Mouse (Mus musculus) limb, embryonic 10.5 days (tissue): ENCODE measurements at regions not wholly inside any gene's neighbourhood (a gene's known extent, or its start where the extent isn't known, plus 50 kb on each side); places are given as distances from the start of the nearest gene placed in this dataset.

Experiments
- DNase-seq: peaks from one replicate; pipeline ENCODE4 v3.0.0-alpha.2; 2017; ENCODE audit warnings: low spot score
- H3K27ac ChIP-seq: fragments of 300-500 bp; sonication (generic); 2 replicates; pipeline ENCODE4 v1.5.1; 2016; ENCODE audit warnings: mild to moderate bottlenecking
- H3K27me3 ChIP-seq: fragments of 300-500 bp; sonication (generic); 2 replicates; pipeline ENCODE4 v1.6.1; 2016; ENCODE audit warnings: low read depth, mild to moderate bottlenecking; ENCODE audit not compliant: poor library complexity, severe bottlenecking
- H3K36me3 ChIP-seq: fragments of 300-500 bp; sonication (generic); 2 replicates; pipeline ENCODE4 v1.6.1; 2016; ENCODE audit warnings: mild to moderate bottlenecking, moderate library complexity
- H3K4me1 ChIP-seq: fragments of 300-500 bp; sonication (generic); 2 replicates; pipeline ENCODE4 v1.6.1; 2016
- H3K4me3 ChIP-seq: fragments of 300-500 bp; sonication (generic); 2 replicates; pipeline ENCODE4 v1.5.1; 2016; ENCODE audit warnings: mild to moderate bottlenecking, moderate library complexity
- H3K9me3 ChIP-seq: fragments of 300-500 bp; sonication (generic); replicated peaks from 2 replicates; pipeline ENCODE4 v1.6.1; 2016; ENCODE audit warnings: mild to moderate bottlenecking
- WGBS: fragments of 180-500 bp; shearing (Covaris S2); methylation state at CpG from one replicate; pipeline ENCODE4 v1.1.7; 2016; 5-methylcytosine and 5-hydroxymethylcytosine counted together

DNA sequence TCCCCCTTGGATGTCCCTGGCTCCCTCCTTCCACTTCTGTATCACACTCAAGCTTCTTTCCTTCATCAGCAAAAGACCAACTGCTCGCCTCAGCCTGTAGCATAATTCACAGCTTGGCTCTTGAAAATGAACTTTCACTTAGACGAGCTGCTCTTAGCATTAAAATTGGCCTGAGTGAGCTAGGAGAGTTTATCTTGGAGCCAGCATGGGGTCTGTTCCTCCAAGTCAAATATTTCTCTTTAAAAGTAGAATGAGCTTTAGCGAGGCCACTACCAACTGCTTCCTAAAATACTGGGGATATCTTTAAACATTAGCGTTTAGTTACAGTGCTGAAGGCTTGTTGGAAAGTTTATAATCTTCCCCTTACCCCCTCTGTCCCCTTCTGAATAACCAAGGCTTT, 124.2 kb upstream of the Auts2 start:
- DNase-seq: no peak
- H3K27ac ChIP-seq: no peak overlapping the region
- no peaks in the 10 kb centered on the region for H3K36me3 ChIP-seq
- no peak overlapping the region for H3K4me3 ChIP-seq
- WGBS: 79% methylated on average over 4 of the region's 4 CpGs
- H3K9me3 ChIP-seq: no peaks in the 10 kb centered on the region
- H3K27me3 ChIP-seq: no peaks in the 10 kb centered on the region
- no peaks in the 10 kb centered on the region for H3K4me1 ChIP-seq

DNA sequence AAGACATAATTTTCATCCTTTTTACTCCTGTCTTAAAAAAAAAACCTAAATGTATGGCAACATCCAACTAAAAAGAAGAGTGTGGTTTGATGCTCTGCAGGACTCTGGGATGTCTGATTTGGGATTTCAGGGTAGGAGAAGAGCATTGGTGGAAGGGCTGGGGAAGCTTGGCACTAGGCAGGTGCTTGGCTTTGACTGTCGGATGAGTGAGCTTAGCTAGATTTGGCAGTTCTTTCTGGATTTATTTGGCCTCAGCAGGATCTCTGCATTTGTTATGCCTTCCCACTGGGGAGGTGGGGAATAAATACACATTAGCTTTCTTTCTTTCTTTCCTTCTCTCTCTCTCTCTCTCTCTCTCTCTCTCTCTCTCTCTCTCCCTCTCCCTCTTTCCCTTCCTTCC, 118.1 kb upstream of the Auts2 start:
- Histone ChIP-seq H3K27ac (no peak overlapping the region), H3K4me1 (no peaks in the 10 kb centered on the region), H3K9me3 (no peaks in the 10 kb centered on the region), H3K4me3 (no peak overlapping the region), H3K36me3 (no peaks in the 10 kb centered on the region), H3K27me3 (0 out of 2 replicates have a peak, but pooled peaks cover 12% of the 10 kb centered on the region)
- 80% methylated on average over 1 of the region's 1 CpGs for WGBS
- no peak for DNase-seq

GRCm38 (mm10) chr5:132660036-132660435, 116.9 kb upstream of the Auts2 start:
- H3K27me3 ChIP-seq: 0 out of 2 replicates have a peak, but pooled peaks cover 12% of the 10 kb centered on the region
- H3K36me3 ChIP-seq: no peaks in the 10 kb centered on the region
- no peak for DNase-seq
- WGBS: 78% methylated on average over 7 of the region's 7 CpGs
- H3K27ac ChIP-seq: no peak overlapping the region
- no peaks in the 10 kb centered on the region for H3K9me3 ChIP-seq
- no peak overlapping the region for H3K4me3 ChIP-seq
- no peaks in the 10 kb centered on the region for H3K4me1 ChIP-seq

DNA sequence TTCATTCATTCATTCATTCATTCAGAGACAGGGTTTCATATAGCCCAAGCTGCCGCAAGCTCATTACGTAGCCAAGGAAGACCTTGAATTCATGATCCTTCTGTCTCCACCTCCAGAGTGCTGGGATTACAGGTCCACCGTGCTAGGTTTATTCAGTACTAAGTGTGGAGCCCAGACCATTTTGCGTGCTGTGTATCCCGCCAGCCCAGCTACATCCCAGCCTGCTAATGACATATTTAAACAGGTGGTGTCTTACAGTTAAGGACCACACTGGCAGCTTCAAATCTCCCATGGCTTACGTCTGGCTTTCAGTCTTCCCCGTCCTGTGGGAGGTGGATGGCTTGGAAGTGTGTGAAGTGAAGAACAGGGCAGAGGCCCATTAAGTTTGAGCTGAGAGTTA, 111.2 kb upstream of the Auts2 start:
- H3K4me3 ChIP-seq: no peak overlapping the region
- H3K27me3 ChIP-seq: no peaks in the 10 kb centered on the region
- DNase-seq: no peak
- 94% methylated on average over 7 of the region's 7 CpGs for WGBS
- peaks cover 6% of the 10 kb centered on the region for H3K4me1 ChIP-seq
- H3K36me3 ChIP-seq: no peaks in the 10 kb centered on the region
- no peak overlapping the region for H3K27ac ChIP-seq
- no peaks in the 10 kb centered on the region for H3K9me3 ChIP-seq

GRCm38 (mm10) chr5:132653694-132654300, 110.7 kb upstream of the Auts2 start:
- WGBS: 63% methylated on average over 6 of the region's 6 CpGs
- no peak overlapping the region for H3K27ac ChIP-seq
- no peak for DNase-seq
- H3K4me3 ChIP-seq: no peak overlapping the region
- no peaks in the 10 kb centered on the region for H3K27me3 ChIP-seq
- H3K36me3 ChIP-seq: no peaks in the 10 kb centered on the region
- no peaks in the 10 kb centered on the region for H3K9me3 ChIP-seq
- H3K4me1 ChIP-seq: peaks cover 8% of the 10 kb centered on the region

- no peak overlapping the region for H3K4me3 ChIP-seq
- no peaks in the 10 kb centered on the region for H3K36me3 ChIP-seq
- H3K9me3 ChIP-seq: no peaks in the 10 kb centered on the region
- no peak for DNase-seq
- WGBS: 27% methylated on average over 1 of the region's 1 CpGs
- H3K27ac ChIP-seq: no peak overlapping the region
- H3K4me1 ChIP-seq: peaks cover 14% of the 10 kb centered on the region
- no peaks in the 10 kb centered on the region for H3K27me3 ChIP-seq
Observed at GRCm38 (mm10) chr5:132652201-132652600, 109.1 kb upstream of the Auts2 start.

- no peaks in the 10 kb centered on the region for H3K9me3 ChIP-seq
Observed at GRCm38 (mm10) chr5:132649771-132650170, 106.6 kb upstream of the Auts2 start.

DNA sequence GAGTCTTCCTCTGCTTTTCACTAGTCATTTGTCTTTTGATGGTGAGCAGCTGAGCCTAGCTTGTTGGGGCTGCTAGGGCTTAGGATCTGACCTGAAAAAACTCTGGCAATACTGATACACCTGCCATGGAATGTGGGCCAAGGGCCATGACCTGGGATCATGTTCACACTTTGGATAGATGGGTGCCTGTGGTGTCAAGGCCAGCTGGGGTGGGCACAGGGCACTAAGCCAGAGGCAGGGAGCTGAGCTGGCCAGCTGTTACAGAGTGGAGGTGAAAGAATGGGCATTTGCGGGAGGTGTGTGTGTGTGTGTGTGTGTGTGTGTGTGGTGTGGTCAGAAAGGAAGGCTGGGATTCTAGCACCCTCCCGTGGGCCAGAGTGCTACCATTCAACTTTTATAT, 105.6 kb upstream of the Auts2 start:
- DNase-seq: no peak
- Histone ChIP-seq H3K36me3 (no peaks in the 10 kb centered on the region), H3K27me3 (no peaks in the 10 kb centered on the region), H3K9me3 (no peaks in the 10 kb centered on the region), H3K4me1 (peaks cover 10% of the 10 kb centered on the region), H3K27ac (no peak overlapping the region), H3K4me3 (no peak overlapping the region)
- WGBS: 73% methylated on average over 2 of the region's 2 CpGs

More at GRCm38 (mm10) chr5:132649771-132650170, 106.6 kb upstream of the Auts2 start:
- Histone ChIP-seq H3K27me3 (no peaks in the 10 kb centered on the region), H3K4me1 (peaks cover 14% of the 10 kb centered on the region), H3K4me3 (no peak overlapping the region), H3K27ac (no peak overlapping the region), H3K36me3 (no peaks in the 10 kb centered on the region)
- 62% methylated on average over 7 of the region's 7 CpGs for WGBS
- no peak for DNase-seq

GRCm38 (mm10) chr5:132644646-132645172, 101.6 kb upstream of the Auts2 start:
- Histone ChIP-seq H3K27me3 (no peaks in the 10 kb centered on the region), H3K36me3 (no peaks in the 10 kb centered on the region), H3K27ac (no peak overlapping the region), H3K4me1 (peaks cover 8% of the 10 kb centered on the region; the same call in 1 of the 2 replicates), H3K9me3 (no peaks in the 10 kb centered on the region), H3K4me3 (no peak overlapping the region)
- WGBS: 73% methylated on average over 5 of the region's 5 CpGs
- DNase-seq: no peak

DNA sequence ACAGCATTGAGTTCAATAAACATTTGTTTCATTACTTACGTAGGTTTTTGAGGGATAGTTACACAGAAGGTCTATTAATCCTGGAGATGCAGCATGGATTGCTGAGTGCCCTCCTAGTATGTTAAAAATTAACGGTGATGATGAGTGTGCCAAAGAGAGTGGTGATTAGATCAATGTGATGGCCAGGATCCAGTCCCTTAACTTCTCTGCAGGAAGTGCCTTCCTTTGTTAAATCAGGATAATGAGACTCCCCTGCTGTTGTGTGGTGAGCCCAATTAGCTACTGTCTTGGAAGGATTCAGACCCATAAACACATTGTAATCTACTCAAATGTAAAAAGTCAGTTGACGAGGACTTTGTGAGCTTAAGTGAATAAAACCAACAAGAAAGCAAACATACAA, 100.1 kb upstream of the Auts2 start:
- 69% methylated on average over 3 of the region's 3 CpGs for WGBS
- peaks cover 4% of the 10 kb centered on the region; the same call in 1 of the 2 replicates for H3K4me1 ChIP-seq
- H3K36me3 ChIP-seq: no peaks in the 10 kb centered on the region

GRCm38 (mm10) chr5:132633198-132633884, 90.2 kb upstream of the Auts2 start:
- no peak overlapping the region for H3K4me3 ChIP-seq
- WGBS: 60% methylated on average over 5 of the region's 5 CpGs
- H3K4me1 ChIP-seq: peaks cover 11% of the 10 kb centered on the region; the same call in 1 of the 2 replicates
- no peak overlapping the region for H3K27ac ChIP-seq
- H3K36me3 ChIP-seq: no peaks in the 10 kb centered on the region
- no peaks in the 10 kb centered on the region for H3K27me3 ChIP-seq
- H3K9me3 ChIP-seq: no peaks in the 10 kb centered on the region
- no peak for DNase-seq

More for the DNA sequence above, 100.1 kb upstream of the Auts2 start:
- H3K27ac ChIP-seq: no peak overlapping the region
- H3K9me3 ChIP-seq: no peaks in the 10 kb centered on the region
- DNase-seq: no peak
- H3K27me3 ChIP-seq: no peaks in the 10 kb centered on the region
- H3K4me3 ChIP-seq: no peak overlapping the region

- Histone ChIP-seq H3K27me3 (no peaks in the 10 kb centered on the region), H3K9me3 (no peaks in the 10 kb centered on the region), H3K4me1 (peaks cover 10% of the 10 kb centered on the region), H3K4me3 (no peak overlapping the region), H3K36me3 (no peaks in the 10 kb centered on the region), H3K27ac (no peak overlapping the region)
- 44% methylated on average over 7 of the region's 7 CpGs for WGBS
- no peak for DNase-seq
Observed at GRCm38 (mm10) chr5:132621751-132622150, 78.6 kb upstream of the Auts2 start.

DNA sequence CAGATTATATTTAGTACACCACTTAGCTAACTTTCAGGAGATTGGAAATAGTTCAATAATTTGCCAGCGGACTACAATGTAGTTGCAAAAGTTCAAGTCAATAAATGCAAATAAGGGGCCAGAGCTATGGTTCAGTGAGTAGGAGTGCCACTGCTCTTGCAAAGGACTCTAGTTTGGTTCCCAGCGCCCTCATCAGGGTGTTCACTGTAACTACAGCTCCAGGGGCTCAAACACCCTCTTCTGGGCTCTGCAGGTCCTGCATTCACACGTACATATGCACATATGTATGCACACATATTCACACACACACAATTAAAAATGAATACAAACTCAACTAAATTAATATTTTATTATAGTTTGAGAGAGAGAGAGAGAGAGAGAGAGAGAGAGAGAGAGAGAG, 74.1 kb upstream of the Auts2 start:
- DNase-seq: no peak
- Histone ChIP-seq H3K9me3 (no peaks in the 10 kb centered on the region), H3K27me3 (no peaks in the 10 kb centered on the region), H3K36me3 (no peaks in the 10 kb centered on the region), H3K4me3 (no peak overlapping the region), H3K4me1 (peaks cover 8% of the 10 kb centered on the region), H3K27ac (no peak overlapping the region)
- WGBS: 67% methylated on average over 3 of the region's 3 CpGs
